Mouse (Mus musculus) G1E (cell line): Measurements from ENCODE around the gene Ssbp3.

ENCODE experiments used
- CTCF ChIP-seq: IDR thresholded peaks from 2 replicates; pipeline ENCODE4 v1.5.1; 2012; ENCODE audit warnings: low read depth, low read length, inconsistent platforms, mixed read lengths
- GATA1 ChIP-seq: IDR thresholded peaks from 2 replicates; pipeline ENCODE4 v1.6.1; 2012; ENCODE audit warnings: borderline replicate concordance, low read length, inconsistent platforms, mixed read lengths
- GATA2 ChIP-seq: IDR thresholded peaks from 2 replicates; pipeline ENCODE4 v1.6.1; 2012; ENCODE audit warnings: low read depth, low read length, inconsistent platforms, borderline replicate concordance
- POLR2AphosphoS5 ChIP-seq: IDR thresholded peaks from 2 replicates; pipeline ENCODE4 v1.6.1; 2012; ENCODE audit warnings: low read depth, low read length, inconsistent platforms; ENCODE audit not compliant: insufficient replicate concordance
- TAL1 ChIP-seq: conservative IDR thresholded peaks from 2 replicates; pipeline ENCODE4 v1.6.1; 2012; ENCODE audit warnings: low read depth, low read length, inconsistent platforms, mixed read lengths

GRCm38 (mm10) chr4:106874501-106874900 is 36.0 kb upstream of the Ssbp3 start:
- no peak for TF ChIP-seq CTCF
- TF ChIP-seq GATA1 = no peak
- no peak for TF ChIP-seq TAL1
- no peak for TF ChIP-seq GATA2
- no peak for TF ChIP-seq POLR2AphosphoS5
